Mouse (Mus musculus) liver, embryonic 11.5 days (tissue): Measurements from ENCODE around the gene Zfp706. TPM values are rescaled to one million over a fixed set of nuclear protein-coding genes. Genes with fewer than 3 reads are reported as not detected.
A peak's percentile ranks its signal among the peaks of the same experiment; 100 is the strongest.

ENCODE experiments used
- ATAC-seq: fragments of 200-750 bp; cut with Nextera tagmentation; replicated peaks from 2 replicates; pipeline ENCODE4 v1.8.0; 2017; ENCODE audit warnings: moderate number of reproducible peaks, mild to moderate bottlenecking, moderate TSS enrichment, moderate library complexity; ENCODE audit not compliant: low FRiP score
- DNase-seq: peaks from one replicate; pipeline ENCODE4 v3.0.0-alpha.2; 2017; ENCODE audit warnings: low spot score
- H3K27ac ChIP-seq: fragments of 300-500 bp; sonication (generic); 2 replicates; pipeline ENCODE4 v1.5.1; 2014; ENCODE audit warnings: mild to moderate bottlenecking, low read depth, low read length, control low read depth
- H3K27me3 ChIP-seq: fragments of 300-500 bp; sonication (generic); replicated peaks from 2 replicates; pipeline ENCODE4 v1.6.1; 2014; ENCODE audit warnings: low read length, mixed read lengths; ENCODE audit not compliant: control insufficient read depth, insufficient read depth
- H3K36me3 ChIP-seq: fragments of 300-500 bp; sonication (generic); 2 replicates; pipeline ENCODE4 v1.6.1; 2014; ENCODE audit warnings: mild to moderate bottlenecking, low read length, moderate library complexity, mixed read lengths; ENCODE audit not compliant: control insufficient read depth, insufficient read depth
- H3K4me1 ChIP-seq: fragments of 300-500 bp; sonication (generic); replicated peaks from 2 replicates; pipeline ENCODE4 v1.6.1; 2014; ENCODE audit warnings: low read length, mixed read lengths; ENCODE audit not compliant: control insufficient read depth, insufficient read depth
- H3K4me2 ChIP-seq: fragments of 300-500 bp; sonication (generic); 2 replicates; pipeline ENCODE4 v1.6.1; 2014; ENCODE audit warnings: mild to moderate bottlenecking, control low read depth, moderate library complexity
- H3K4me3 ChIP-seq: fragments of 300-500 bp; sonication (generic); 2 replicates; pipeline ENCODE4 v1.5.1; 2014; ENCODE audit warnings: low read depth, low read length, control low read depth
- H3K9ac ChIP-seq: fragments of 300-500 bp; sonication (generic); 2 replicates; pipeline ENCODE4 v1.6.1; 2014; ENCODE audit warnings: low read depth, low read length, control low read depth
- H3K9me3 ChIP-seq: fragments of 300-500 bp; sonication (generic); 2 replicates; pipeline ENCODE4 v1.6.1; 2016; ENCODE audit warnings: low read length, inconsistent platforms, mixed read lengths; ENCODE audit not compliant: control insufficient read depth
- WGBS: fragments of 180-500 bp; shearing (Covaris S2); extraction: QIAGEN DNeasy Blood & Tissue Kit; methylation state at CpG from one replicate; pipeline ENCODE4 v1.1.7; 2014; 5-methylcytosine and 5-hydroxymethylcytosine counted together
- polyA plus RNA-seq: library from polyadenylated mRNA; unstranded; fragments of >200 nt; fragmentation: Nextera tagmentation; extraction: Ambion mirVana; gene quantifications from 2 replicates; pipeline ENCODE4 v1.2.1, GENCODE M21; 2014

Zfp706 gene
- polyA plus RNA-seq, 1 experiment from 2014 or later = 419 TPM

DNA sequence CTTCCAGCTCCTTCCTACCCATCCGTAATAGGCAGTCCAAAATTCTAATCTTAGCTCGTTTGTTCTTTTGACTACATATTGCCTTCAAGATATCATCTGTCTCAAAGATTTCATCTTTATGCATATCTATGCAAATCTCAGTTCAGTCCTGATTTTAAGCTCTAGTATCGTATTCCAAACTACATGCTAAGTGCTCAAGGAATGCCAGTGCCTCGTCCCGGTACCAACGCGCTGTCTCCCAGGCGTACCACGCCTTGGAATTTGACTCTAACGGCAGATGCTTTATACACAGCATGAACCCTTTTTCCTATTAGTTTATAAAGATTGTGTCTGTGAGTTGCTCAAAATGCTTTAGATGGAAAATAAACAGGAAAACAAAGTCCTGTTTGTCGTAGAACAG is 17.7 kb downstream of the Zfp706 start:
- ATAC-seq (no peak), DNase-seq (no peak)
- H3K9ac ChIP-seq = no peak overlapping the region
- H3K27ac ChIP-seq = no peak overlapping the region
- no peaks in the 10 kb centered on the region for H3K27me3 ChIP-seq
- WGBS = 91% methylated on average over 11 of the region's 11 CpGs
- H3K4me2 ChIP-seq = no peak overlapping the region
- no peak overlapping the region for H3K4me3 ChIP-seq
- H3K9me3 ChIP-seq = no peaks in the 10 kb centered on the region
- H3K4me1 ChIP-seq = peaks cover 3% of the 10 kb centered on the region; the same call in 1 of the 2 replicates
- no peaks in the 10 kb centered on the region; the same call in 1 of the 2 replicates for H3K36me3 ChIP-seq

- DNase-seq (no peak), ATAC-seq (no peak)
- H3K4me2 ChIP-seq = no peak overlapping the region
- H3K4me3 ChIP-seq = no peak overlapping the region
- H3K9ac ChIP-seq = no peak overlapping the region
- no peaks in the 10 kb centered on the region for H3K9me3 ChIP-seq
- H3K27ac ChIP-seq = no peak overlapping the region
- no peaks in the 10 kb centered on the region for H3K27me3 ChIP-seq
- no peaks in the 10 kb centered on the region; the same call in 1 of the 2 replicates for H3K36me3 ChIP-seq
- peaks cover 3% of the 10 kb centered on the region; the same call in 1 of the 2 replicates for H3K4me1 ChIP-seq
- 80% methylated on average over 2 of the region's 2 CpGs for WGBS
Measured at GRCm38 (mm10) chr15:36988718-36989115, 18.9 kb downstream of the Zfp706 start.

GRCm38 (mm10) chr15:36987976-36988717 is 19.4 kb downstream of the Zfp706 start:
- Histone ChIP-seq H3K4me1 (peaks cover 3% of the 10 kb centered on the region; the same call in 1 of the 2 replicates), H3K4me2 (no peak overlapping the region), H3K27ac (no peak overlapping the region), H3K27me3 (no peaks in the 10 kb centered on the region), H3K9me3 (no peaks in the 10 kb centered on the region), H3K36me3 (no peaks in the 10 kb centered on the region; the same call in 1 of the 2 replicates), H3K4me3 (no peak overlapping the region), H3K9ac (no peak overlapping the region)
- no peak for DNase-seq
- no peak for ATAC-seq
- 78% methylated on average over 13 of the region's 13 CpGs for WGBS

GRCm38 (mm10) chr15:36987211-36987877 is 20.2 kb downstream of the Zfp706 start:
- ATAC-seq (no peak), DNase-seq (no peak)
- Histone ChIP-seq H3K27me3 (no peaks in the 10 kb centered on the region), H3K4me2 (peak overlapping the region; percentile 25), H3K4me3 (no peak overlapping the region), H3K36me3 (no peaks in the 10 kb centered on the region), H3K9ac (no peak overlapping the region), H3K27ac (no peak overlapping the region), H3K9me3 (no peaks in the 10 kb centered on the region), H3K4me1 (peaks cover 3% of the 10 kb centered on the region; the same call in 1 of the 2 replicates)
- WGBS = 62% methylated on average over 6 of the region's 6 CpGs

GRCm38 (mm10) chr15:36985567-36985925 is 22.0 kb downstream of the Zfp706 start:
- no peak for ATAC-seq
- H3K4me3 ChIP-seq = no peak overlapping the region
- H3K4me2 ChIP-seq = no peak overlapping the region
- 77% methylated on average over 6 of the region's 6 CpGs for WGBS
- H3K9ac ChIP-seq = no peak overlapping the region
- no peaks in the 10 kb centered on the region for H3K27me3 ChIP-seq
- no peaks in the 10 kb centered on the region for H3K36me3 ChIP-seq
- no peak for DNase-seq
- H3K4me1 ChIP-seq = peaks cover 3% of the 10 kb centered on the region; the same call in 1 of the 2 replicates
- no peak overlapping the region for H3K27ac ChIP-seq
- no peaks in the 10 kb centered on the region for H3K9me3 ChIP-seq

- Histone ChIP-seq H3K4me3 (no peak overlapping the region), H3K36me3 (no peaks in the 10 kb centered on the region), H3K4me1 (peaks cover 7% of the 10 kb centered on the region), H3K27me3 (no peaks in the 10 kb centered on the region), H3K4me2 (no peak overlapping the region), H3K27ac (no peak overlapping the region), H3K9ac (no peak overlapping the region), H3K9me3 (no peaks in the 10 kb centered on the region)
- no peak for DNase-seq
- ATAC-seq = no peak
- 79% methylated on average over 1 of the region's 1 CpGs for WGBS
Measured at GRCm38 (mm10) chr15:36984921-36985566, 22.5 kb downstream of the Zfp706 start.

DNA sequence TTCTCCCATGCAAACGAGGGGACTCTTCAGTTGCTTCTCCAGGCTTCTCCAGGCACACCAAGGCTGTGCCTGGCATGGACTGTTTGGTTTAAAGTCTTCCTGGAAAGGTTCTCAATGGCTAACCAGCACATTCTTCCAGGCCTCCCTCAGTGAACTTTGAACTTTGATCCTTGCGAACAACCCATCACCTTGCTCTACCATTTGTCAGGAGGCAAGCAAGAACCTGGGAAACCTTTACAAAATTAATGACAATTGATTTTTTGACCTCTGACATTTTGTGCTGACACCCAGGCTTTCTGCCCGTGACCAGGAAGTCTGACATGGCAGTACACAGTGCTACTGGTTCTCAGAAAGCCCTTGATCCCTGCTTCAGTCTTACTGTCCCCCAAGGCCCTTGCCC is 24.1 kb downstream of the Zfp706 start:
- no peaks in the 10 kb centered on the region for H3K9me3 ChIP-seq
- H3K27ac ChIP-seq = no peak overlapping the region
- no peaks in the 10 kb centered on the region for H3K36me3 ChIP-seq
- no peak overlapping the region for H3K9ac ChIP-seq
- WGBS = 60% methylated on average over 3 of the region's 3 CpGs
- no peak overlapping the region for H3K4me3 ChIP-seq
- H3K4me2 ChIP-seq = no peak overlapping the region
- H3K27me3 ChIP-seq = no peaks in the 10 kb centered on the region
- no peak for ATAC-seq
- DNase-seq = no peak
- H3K4me1 ChIP-seq = peaks cover 7% of the 10 kb centered on the region

GRCm38 (mm10) chr15:36980238-36980637 is 27.3 kb downstream of the Zfp706 start:
- peak overlapping the region; percentile 35 for H3K4me3 ChIP-seq
- ATAC-seq (peak; percentile 29; the same call in 1 of the 2 replicates), DNase-seq (no peak)
- no peak overlapping the region for H3K27ac ChIP-seq
- H3K9ac ChIP-seq = 0 out of 2 replicates have a peak overlapping the region, but pooled peaks have one; percentile 0
- peak overlapping the region; percentile 63 for H3K4me2 ChIP-seq
- no peaks in the 10 kb centered on the region for H3K27me3 ChIP-seq
- H3K9me3 ChIP-seq = no peaks in the 10 kb centered on the region
- 42% methylated on average over 8 of the region's 8 CpGs for WGBS
- peaks cover 4% of the 10 kb centered on the region; the same call in 1 of the 2 replicates for H3K4me1 ChIP-seq
- no peaks in the 10 kb centered on the region for H3K36me3 ChIP-seq
